Mouse (Mus musculus) lung, adult 2 months (tissue): Measurements from ENCODE around the gene Cnot9.

Source experiments
- CTCF ChIP-seq: fragments of 200-500 bp; IDR thresholded peaks from 2 replicates; pipeline ENCODE4 v1.5.1; 2011; ENCODE audit warnings: mild to moderate bottlenecking, low read length, control low read depth; ENCODE audit not compliant: insufficient read depth
- POLR2A ChIP-seq: fragments of 200-500 bp; IDR thresholded peaks from 2 replicates; pipeline ENCODE4 v1.6.1; 2011; ENCODE audit warnings: low read depth, mild to moderate bottlenecking, control low read depth, low read length, borderline replicate concordance; ENCODE audit errors: extremely low read depth

GRCm38 (mm10) chr1:74565834-74566233, 60.0 kb downstream of the Cnot9 start:
- TF ChIP-seq CTCF (no peak), POLR2A (no peak)
